Mouse (Mus musculus) frontal cortex, postnatal 10 days (tissue): ENCODE measurements around the gene Trim44.

Experiments used
- DNase-seq, 2 experiments: peaks; one replicate each; pipeline ENCODE4 v3.0.0; 2022; ENCODE audit warnings: low spot score in 2 of 2, mixed read lengths in 1 of 2

Trim44 gene

DNA sequence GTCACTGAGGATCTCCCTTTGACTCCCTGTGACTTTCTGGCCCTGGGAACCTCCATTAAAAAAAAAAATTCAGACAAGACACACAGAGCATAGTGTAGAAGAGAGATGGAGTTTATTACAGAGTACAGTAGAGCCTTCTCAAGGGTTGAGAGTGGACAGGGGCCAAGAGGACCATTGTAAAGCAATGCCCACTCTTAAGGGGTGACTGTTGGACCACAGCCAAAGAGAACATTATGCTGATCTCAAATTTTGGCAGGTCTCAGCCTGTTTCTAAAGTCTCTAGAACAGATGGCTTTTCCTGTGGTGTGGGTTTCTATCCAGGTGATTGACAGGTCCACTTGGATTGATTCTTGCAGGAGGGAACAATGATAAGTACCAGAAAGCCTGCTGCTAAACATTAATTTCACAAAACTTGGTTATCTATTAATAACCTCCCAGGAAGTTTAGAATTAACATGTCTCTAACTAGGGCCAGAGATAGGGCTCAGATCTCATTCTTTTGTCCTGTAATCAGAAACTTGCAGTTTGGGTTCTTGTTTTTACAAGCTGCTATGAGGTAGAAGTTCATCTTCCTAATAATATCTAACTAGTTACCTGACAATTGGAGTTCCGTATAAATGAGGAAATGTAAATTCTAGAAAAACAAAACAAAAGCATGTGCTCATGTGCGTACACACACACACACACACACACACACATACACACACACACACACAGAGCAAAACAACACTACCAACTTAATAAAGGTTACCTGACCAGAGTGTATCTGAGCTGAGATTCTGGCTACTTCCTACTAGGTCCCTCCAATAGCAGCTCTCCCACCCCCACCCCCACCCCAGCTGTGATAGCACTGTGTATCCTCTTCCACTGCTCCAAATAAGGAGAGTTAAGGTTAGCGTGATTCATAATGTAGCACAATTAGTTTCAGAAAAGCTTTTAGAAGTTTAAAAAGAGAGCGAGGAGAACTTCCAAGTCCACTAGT is 1.0 kb downstream of the Trim44 start:
- DNase-seq, result no peak

DNA sequence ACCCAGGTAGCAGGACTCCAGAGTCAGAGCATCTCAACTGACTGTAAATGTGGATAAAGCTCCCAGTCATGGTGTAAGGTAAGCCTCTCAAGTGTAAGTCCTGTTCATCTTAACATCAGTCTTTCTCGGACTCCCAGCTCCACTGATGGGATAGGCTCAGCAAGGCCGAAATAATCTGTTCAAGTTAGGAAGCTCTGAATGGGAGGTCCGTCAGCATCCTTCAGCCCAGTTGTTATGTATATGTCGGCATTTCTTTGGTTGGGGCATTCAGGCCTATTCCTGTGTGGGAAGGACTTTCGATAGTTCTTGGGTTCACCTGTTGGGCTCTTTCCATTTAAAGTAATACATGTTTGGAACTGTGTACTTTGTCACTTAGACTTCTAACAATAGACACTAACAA is 3.6 kb downstream of the Trim44 start:
- no peak for DNase-seq

GRCm38 (mm10) chr2:102403306-102403705 is 4.3 kb downstream of the Trim44 start:
- no peak for DNase-seq

GRCm38 (mm10) chr2:102401352-102401692 is 6.3 kb downstream of the Trim44 start:
- no peak for DNase-seq

GRCm38 (mm10) chr2:102400605-102401351 is 6.8 kb downstream of the Trim44 start:
- DNase-seq, result peak; percentile 83 to 88

DNA sequence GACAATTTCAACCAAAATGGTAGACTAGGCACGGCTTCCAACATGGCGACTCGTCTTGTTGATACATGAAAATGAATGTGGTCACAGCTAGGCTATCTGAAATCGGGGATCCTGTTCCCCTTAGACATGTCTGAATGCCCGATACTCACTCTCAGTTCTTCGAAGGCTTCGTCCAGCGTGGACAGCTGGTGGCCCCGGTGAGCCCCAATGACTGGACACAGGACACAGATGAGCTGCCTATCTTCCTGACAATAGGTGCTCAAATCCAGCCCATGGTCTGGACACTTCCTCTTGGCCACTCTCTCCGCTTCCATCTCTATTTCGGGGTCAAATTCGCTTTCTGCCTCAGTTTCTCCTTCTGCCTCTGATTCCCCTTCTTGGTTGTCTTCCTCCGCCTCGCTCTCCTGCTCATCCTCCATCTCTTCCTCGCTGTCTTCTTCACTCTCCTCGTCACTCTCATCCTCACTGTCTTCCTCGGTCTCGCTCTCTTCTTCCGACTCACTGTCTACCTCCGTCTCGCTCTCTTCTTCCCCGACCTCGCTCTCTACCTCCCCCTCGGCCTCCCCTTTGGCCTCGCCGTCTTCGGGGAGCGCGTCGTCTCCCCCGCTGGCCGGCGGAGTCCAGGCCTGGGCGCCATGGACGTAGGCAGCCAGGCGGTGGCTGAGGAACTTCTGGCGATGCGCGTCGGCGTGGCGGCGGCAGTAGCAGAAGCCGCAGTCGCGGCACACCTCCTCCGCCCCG is 7.6 kb downstream of the Trim44 start:
- peak in 1 of 2 experiments; percentile 10 for DNase-seq

DNA sequence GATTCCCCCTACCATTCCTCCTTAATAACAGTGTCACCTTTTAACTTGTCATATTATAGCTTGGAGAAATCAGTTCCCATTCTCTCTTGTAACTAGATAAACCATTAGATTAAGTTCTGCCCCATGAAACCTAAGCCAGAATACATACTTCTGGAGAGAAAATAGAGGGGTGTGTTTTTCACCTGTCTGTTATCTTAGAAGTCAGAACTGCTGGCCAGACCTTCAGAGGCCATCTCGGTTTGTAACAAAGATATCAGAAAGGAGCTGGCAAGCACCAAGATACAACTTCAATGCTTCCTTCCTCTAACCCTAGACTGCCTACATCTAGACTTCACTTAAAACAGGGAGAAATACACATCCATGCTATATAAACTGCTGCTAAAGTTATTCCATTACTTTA is 11.1 kb downstream of the Trim44 start:
- DNase-seq, result no peak

- no peak for DNase-seq
Observed at GRCm38 (mm10) chr2:102393457-102393856, 14.2 kb downstream of the Trim44 start.

GRCm38 (mm10) chr2:102385328-102385902 is 22.2 kb downstream of the Trim44 start:
- DNase-seq, result no peak

DNA sequence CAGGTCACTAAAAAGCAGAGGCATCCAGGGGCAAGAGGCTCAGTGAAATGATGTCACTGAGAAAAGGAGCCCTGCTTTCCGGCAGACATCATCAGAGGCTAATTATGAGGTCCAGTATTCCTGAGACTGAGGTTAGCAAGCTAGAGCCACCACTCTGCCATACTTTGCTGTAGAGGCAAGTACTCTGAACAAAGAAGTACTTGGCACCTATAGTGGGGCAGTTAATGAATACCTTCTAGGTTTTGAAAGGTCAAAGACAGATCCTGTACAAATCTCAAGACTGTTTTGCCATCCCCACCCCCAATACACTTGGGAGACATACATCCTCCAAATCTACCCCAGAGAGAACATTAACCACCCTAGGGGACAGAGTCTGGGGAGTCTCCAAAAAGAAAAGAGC is 23.1 kb downstream of the Trim44 start:
- no peak for DNase-seq

DNA sequence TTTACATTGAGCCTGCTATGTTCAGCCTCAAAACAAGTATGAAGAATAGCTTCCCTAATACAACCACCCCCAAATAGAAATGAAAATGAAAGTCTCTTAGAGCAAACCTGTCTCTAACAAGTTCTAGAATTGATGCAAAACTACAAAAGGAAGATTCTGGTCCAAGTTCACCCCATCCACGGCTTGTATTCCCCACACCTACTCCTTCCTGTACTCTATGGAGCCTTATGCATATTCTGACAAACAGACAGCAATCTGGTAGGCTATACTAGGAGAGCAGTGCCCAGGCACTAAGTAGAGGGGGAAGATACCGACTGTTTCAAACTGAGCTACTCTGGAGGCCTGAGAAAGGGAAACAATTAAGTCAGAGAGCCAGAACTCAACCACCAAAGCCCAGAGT is 23.6 kb downstream of the Trim44 start:
- no peak for DNase-seq

- no peak for DNase-seq
Observed at GRCm38 (mm10) chr2:102383069-102383834, 24.4 kb downstream of the Trim44 start.

DNA sequence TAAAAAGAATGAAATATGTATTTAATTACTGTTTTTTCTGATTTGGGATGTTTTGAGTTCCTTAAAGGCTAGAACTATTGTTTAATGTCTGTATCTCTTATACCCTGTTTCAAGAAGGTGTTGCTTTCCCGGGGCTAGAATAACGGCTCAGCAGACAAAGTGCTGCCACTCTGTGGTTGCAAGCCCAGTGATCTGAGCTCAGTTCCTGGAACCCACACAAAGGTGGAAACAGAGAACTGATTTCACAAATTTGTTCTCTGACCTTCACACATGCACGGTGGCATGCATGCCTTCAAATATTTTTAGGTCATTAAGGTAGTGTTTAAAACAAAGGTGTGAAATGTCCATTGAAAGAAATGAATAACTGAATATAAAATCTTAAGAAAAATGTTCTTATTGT is 25.1 kb downstream of the Trim44 start:
- no peak for DNase-seq

- no peak for DNase-seq
Observed at GRCm38 (mm10) chr2:102380581-102380980, 27.0 kb downstream of the Trim44 start.

DNA sequence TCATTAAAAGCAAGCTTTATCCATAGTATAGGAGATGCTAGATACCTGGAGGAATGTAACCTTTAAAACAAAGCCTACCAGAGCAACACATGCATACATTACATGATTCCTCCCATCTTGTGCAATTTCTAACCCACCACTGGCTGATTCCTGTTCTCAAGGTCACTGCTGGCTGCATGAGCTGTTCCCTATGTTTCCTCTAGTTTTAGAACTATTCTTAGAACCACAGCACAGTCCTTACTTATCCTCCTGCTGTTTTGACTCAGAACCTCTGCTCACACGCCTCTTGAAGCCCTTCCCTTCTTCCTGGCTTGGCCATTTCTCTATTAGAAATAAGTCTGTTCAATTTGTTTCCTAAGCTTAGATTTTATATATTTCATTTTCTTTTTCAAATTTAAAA is 28.7 kb downstream of the Trim44 start:
- no peak for DNase-seq

- DNase-seq, result no peak
Observed at GRCm38 (mm10) chr2:102378381-102378780, 29.2 kb downstream of the Trim44 start.

GRCm38 (mm10) chr2:102377370-102377769 is 30.3 kb downstream of the Trim44 start:
- no peak for DNase-seq

DNA sequence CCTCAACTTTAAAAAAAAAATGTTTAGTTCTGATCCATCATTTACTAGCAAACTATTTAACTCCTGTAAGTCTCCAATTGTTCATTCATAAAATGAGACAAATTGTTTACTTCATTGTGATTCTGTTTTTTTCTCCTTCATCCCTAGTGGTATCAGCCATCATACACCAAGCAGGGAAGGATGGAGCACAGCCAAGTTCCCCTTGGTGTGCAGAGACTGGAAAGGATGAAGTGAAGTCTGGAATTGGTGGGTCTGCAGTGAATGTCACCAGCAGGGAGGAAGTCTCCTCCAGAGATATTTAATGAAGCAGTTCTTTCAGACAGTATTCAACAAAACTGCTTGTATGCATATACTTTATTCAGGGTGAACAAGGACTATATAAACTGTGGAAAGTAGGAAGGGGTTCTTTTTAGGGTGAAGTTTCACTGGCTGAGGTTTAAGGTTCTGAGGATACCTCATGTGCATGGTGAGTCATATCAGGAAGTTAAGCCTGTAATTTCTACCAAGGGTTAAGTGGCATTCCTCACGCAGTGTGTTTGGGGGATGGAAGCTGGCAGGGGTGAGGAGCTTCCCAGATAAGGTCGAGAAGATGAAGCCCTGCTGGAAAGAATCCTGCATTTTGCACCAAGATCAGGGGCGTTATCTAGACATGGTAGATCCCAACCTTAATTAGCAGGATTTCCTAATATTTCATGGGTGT is 34.1 kb downstream of the Trim44 start:
- no peak for DNase-seq

GRCm38 (mm10) chr2:102372690-102373089 is 34.9 kb downstream of the Trim44 start:
- DNase-seq, result no peak

DNA sequence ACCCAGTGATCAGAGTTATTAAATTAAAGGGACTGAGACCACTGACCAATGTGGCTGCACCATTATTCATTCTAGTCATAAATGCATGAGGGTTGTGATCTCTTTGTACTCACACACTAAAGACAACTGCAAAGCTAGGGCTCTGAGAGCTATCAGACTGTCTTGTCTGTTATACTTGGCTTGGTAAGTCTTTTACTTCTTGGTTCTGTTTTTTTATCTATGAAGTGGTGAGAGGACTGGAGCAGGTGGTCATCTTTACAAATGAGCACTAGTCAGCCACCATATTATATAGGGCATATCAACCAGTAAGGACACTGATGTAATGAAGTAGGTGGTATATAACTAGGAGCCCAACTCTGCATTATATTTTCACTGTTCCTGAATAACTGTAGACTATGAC is 36.3 kb downstream of the Trim44 start:
- no peak for DNase-seq
